8 mouse cellular contexts compared by ENCODE assay signal in genomic region chr1:36558031-36558993, GRCm38 (mm10). TPM values are rescaled to one million over a fixed set of nuclear protein-coding genes. Genes with fewer than 3 reads are reported as not detected.
A peak's percentile ranks its signal among the peaks of the same experiment; 100 is the strongest.
DNase-seq lines count a peak whose midpoint lies in the region; ATAC-seq lines count a peak whose summit lies in the region.

TSS of gene Sema4c (minus strand) at chr1:36558349.

- peak; percentile 69 for ATAC-seq in embryonic facial prominence, embryonic 15.5 days (ENCODE audit: insufficient number of reproducible peaks, low FRiP score, low TSS enrichment, low read depth)
- ATAC-seq in heart, embryonic 15.5 days (replicated peaks; ENCODE audit: insufficient number of reproducible peaks, insufficient read depth, low FRiP score, low read depth): peak; percentile 54
- peak; percentile 26 for ATAC-seq in liver, embryonic 16.5 days (ENCODE audit: low read depth)
- peak; percentile 68 for ATAC-seq in neural tube, embryonic 15.5 days (ENCODE audit: low FRiP score)

- H3K36me3 ChIP-seq in embryonic facial prominence, embryonic 15.5 days: peaks cover 18% of the 10 kb centered on the region
- H3K36me3 ChIP-seq in heart, embryonic 15.5 days: peaks cover 13% of the 10 kb centered on the region; the same call in 1 of the 2 replicates
- H3K36me3 ChIP-seq in liver, embryonic 16.5 days (ENCODE audit: control insufficient read depth, insufficient read depth): no peaks in the 10 kb centered on the region
- peaks cover 14% of the 10 kb centered on the region for H3K36me3 ChIP-seq in neural tube, embryonic 15.5 days

- peak within 1 kb of the TSS; percentile 99 for H3K27ac ChIP-seq in embryonic facial prominence, embryonic 15.5 days (replicated peaks)
- H3K27ac ChIP-seq in heart, embryonic 15.5 days: peak within 1 kb of the TSS; percentile 96
- H3K27ac ChIP-seq in liver, embryonic 16.5 days (ENCODE audit: low read length): peak within 1 kb of the TSS; percentile 66
- H3K27ac ChIP-seq in neural tube, embryonic 15.5 days (replicated peaks): peak within 1 kb of the TSS; percentile 96

- no peaks in the 10 kb centered on the region for H3K27me3 ChIP-seq in embryonic facial prominence, embryonic 15.5 days
- no peaks in the 10 kb centered on the region for H3K27me3 ChIP-seq in heart, embryonic 15.5 days
- H3K27me3 ChIP-seq in liver, embryonic 16.5 days (ENCODE audit: control insufficient read depth, insufficient read depth, low read depth, low read length): peaks cover 64% of the 10 kb centered on the region
- H3K27me3 ChIP-seq in neural tube, embryonic 15.5 days (replicated peaks): no peaks in the 10 kb centered on the region

- DNase-seq in CD4-positive, CD25-positive, alpha-beta regulatory T cell, adult 2 months (ENCODE audit: low read depth, low spot score): peak; percentile 82
- peak; percentile 86 for DNase-seq in adrenal gland, postnatal 14 days
- peak; percentile 78 to 86 for DNase-seq in kidney, postnatal 36 days
- peak; percentile 75 for DNase-seq in thymus, postnatal 25 days

- H3K4me2 ChIP-seq in embryonic facial prominence, embryonic 15.5 days (replicated peaks): peak within 1 kb of the TSS; percentile 89
- peak within 1 kb of the TSS; percentile 88 for H3K4me2 ChIP-seq in heart, embryonic 15.5 days
- peak within 1 kb of the TSS; percentile 68 for H3K4me2 ChIP-seq in liver, embryonic 16.5 days (ENCODE audit: low read depth, low read length)
- H3K4me2 ChIP-seq in neural tube, embryonic 15.5 days: peak within 1 kb of the TSS; percentile 95

- peak within 1 kb of the TSS; percentile 93 for H3K9ac ChIP-seq in embryonic facial prominence, embryonic 15.5 days
- peak within 1 kb of the TSS; percentile 96 for H3K9ac ChIP-seq in heart, embryonic 15.5 days
- H3K9ac ChIP-seq in liver, embryonic 16.5 days (ENCODE audit: low read depth, low read length): peak within 1 kb of the TSS; percentile 57
- H3K9ac ChIP-seq in neural tube, embryonic 15.5 days (replicated peaks): peak within 1 kb of the TSS; percentile 97

- H3K9me3 ChIP-seq in embryonic facial prominence, embryonic 15.5 days (replicated peaks): no peaks in the 10 kb centered on the region
- H3K9me3 ChIP-seq in heart, embryonic 15.5 days (replicated peaks): no peaks in the 10 kb centered on the region
- no peaks in the 10 kb centered on the region for H3K9me3 ChIP-seq in liver, embryonic 16.5 days (replicated peaks; ENCODE audit: control insufficient read depth, low read length)
- no peaks in the 10 kb centered on the region for H3K9me3 ChIP-seq in neural tube, embryonic 15.5 days (replicated peaks)

- WGBS in embryonic facial prominence, embryonic 15.5 days: 1% methylated on average over 66 of the region's 69 CpGs
- 1% methylated on average over 67 of the region's 69 CpGs for WGBS in heart, embryonic 15.5 days
- WGBS in liver, embryonic 16.5 days (ENCODE audit: insufficient replicate concordance): 2% methylated on average over 69 of the region's 69 CpGs
- WGBS in neural tube, embryonic 15.5 days: under 1% methylated on average over 51 of the region's 69 CpGs

- peak within 1 kb of the TSS; percentile 95 for H3K4me3 ChIP-seq in embryonic facial prominence, embryonic 15.5 days (replicated peaks)
- H3K4me3 ChIP-seq in heart, embryonic 15.5 days: peak within 1 kb of the TSS; percentile 68
- peak within 1 kb of the TSS; percentile 63 for H3K4me3 ChIP-seq in liver, embryonic 16.5 days (ENCODE audit: low read depth, low read length)
- peak within 1 kb of the TSS; percentile 96 for H3K4me3 ChIP-seq in neural tube, embryonic 15.5 days (replicated peaks)

- peaks cover 45% of the 10 kb centered on the region for H3K4me1 ChIP-seq in embryonic facial prominence, embryonic 15.5 days
- H3K4me1 ChIP-seq in heart, embryonic 15.5 days (replicated peaks): peaks cover 69% of the 10 kb centered on the region
- peaks cover 7% of the 10 kb centered on the region for H3K4me1 ChIP-seq in liver, embryonic 16.5 days (ENCODE audit: control insufficient read depth, low read depth, low read length)
- H3K4me1 ChIP-seq in neural tube, embryonic 15.5 days: peaks cover 40% of the 10 kb centered on the region

RNA-seq across cellular contexts. Expression of gene Sema4c, which starts in this region (rescaled TPM):
- total RNA-seq in adrenal gland, postnatal 14 days (2021): 20.7 and 27.9 TPM in 2 replicates
- 18.6 and 19.6 TPM in 2 replicates for polyA plus RNA-seq in embryonic facial prominence, embryonic 15.5 days (2015; fragmentation: Nextera tagmentation; extraction: Ambion mirVana)
- 7.9 and 10.9 TPM in 2 replicates for polyA plus RNA-seq in heart, embryonic 15.5 days (2015; fragmentation: Nextera tagmentation; extraction: Ambion mirVana)
- 1.5 and 2.0 TPM in 2 replicates for polyA plus RNA-seq in liver, embryonic 16.5 days (2015; fragmentation: Nextera tagmentation; extraction: Ambion mirVana)
- polyA plus RNA-seq in neural tube, embryonic 15.5 days (2015; fragmentation: Nextera tagmentation; extraction: Ambion mirVana): 20.5 and 20.8 TPM in 2 replicates

Comparison
In these comparisons a context has a peak if more than half of its experiments do, and no peak if none do; other contexts are left out.
1. Peak in every context shown above with its lines: DNase-seq, ATAC-seq, H3K4me3 ChIP-seq and H3K27ac ChIP-seq.